Mouse (Mus musculus) limb, embryonic 15.5 days (tissue): ENCODE measurements at regions not wholly inside any gene's neighbourhood (a gene's known extent, or its start where the extent isn't known, plus 50 kb on each side); places are given as distances from the start of the nearest gene placed in this dataset.

Source experiments
- ATAC-seq: fragments of 200-750 bp; cut with Nextera tagmentation; 2 replicates; pipeline ENCODE4 v1.8.0; 2017; ENCODE audit warnings: low read depth, moderate TSS enrichment; ENCODE audit not compliant: insufficient number of reproducible peaks, low FRiP score, low TSS enrichment
- H3K27ac ChIP-seq: fragments of 300-500 bp; sonication (generic); 2 replicates; pipeline ENCODE4 v1.5.1; 2015; ENCODE audit warnings: moderate library complexity, mild to moderate bottlenecking, inconsistent platforms
- H3K27me3 ChIP-seq: fragments of 300-500 bp; sonication (generic); 2 replicates; pipeline ENCODE4 v1.6.1; 2015; ENCODE audit warnings: inconsistent platforms
- H3K36me3 ChIP-seq: fragments of 300-500 bp; sonication (generic); 2 replicates; pipeline ENCODE4 v1.6.1; 2015; ENCODE audit warnings: inconsistent platforms
- H3K4me1 ChIP-seq: fragments of 300-500 bp; sonication (generic); 2 replicates; pipeline ENCODE4 v1.6.1; 2015; ENCODE audit warnings: inconsistent platforms
- H3K4me2 ChIP-seq: fragments of 300-500 bp; sonication (generic); 2 replicates; pipeline ENCODE4 v1.6.1; 2015; ENCODE audit warnings: mild to moderate bottlenecking, inconsistent platforms
- H3K4me3 ChIP-seq: fragments of 300-500 bp; sonication (generic); 2 replicates; pipeline ENCODE4 v1.5.1; 2015; ENCODE audit warnings: mild to moderate bottlenecking, inconsistent platforms
- H3K9ac ChIP-seq: fragments of 300-500 bp; sonication (generic); 2 replicates; pipeline ENCODE4 v1.6.1; 2015; ENCODE audit warnings: inconsistent platforms
- H3K9me3 ChIP-seq: fragments of 300-500 bp; sonication (generic); 2 replicates; pipeline ENCODE4 v1.6.1; 2016; ENCODE audit warnings: inconsistent platforms
- WGBS: fragments of 180-500 bp; shearing (Covaris S2); methylation state at CpG from one replicate; pipeline ENCODE4 v1.1.7; 2015; 5-methylcytosine and 5-hydroxymethylcytosine counted together

- Histone ChIP-seq H3K9ac (no peak overlapping the region), H3K4me2 (no peak overlapping the region), H3K4me3 (no peak overlapping the region), H3K36me3 (no peaks in the 10 kb centered on the region), H3K4me1 (peaks cover 9% of the 10 kb centered on the region; the same call in 1 of the 2 replicates), H3K27me3 (no peaks in the 10 kb centered on the region), H3K9me3 (no peaks in the 10 kb centered on the region), H3K27ac (peak overlapping the region; percentile 24)
- WGBS: 54% methylated on average over 13 of the region's 13 CpGs
- no peak for ATAC-seq
Measured at GRCm38 (mm10) chr5:64566451-64567390, 236.5 kb upstream of the Klf3 start.

DNA sequence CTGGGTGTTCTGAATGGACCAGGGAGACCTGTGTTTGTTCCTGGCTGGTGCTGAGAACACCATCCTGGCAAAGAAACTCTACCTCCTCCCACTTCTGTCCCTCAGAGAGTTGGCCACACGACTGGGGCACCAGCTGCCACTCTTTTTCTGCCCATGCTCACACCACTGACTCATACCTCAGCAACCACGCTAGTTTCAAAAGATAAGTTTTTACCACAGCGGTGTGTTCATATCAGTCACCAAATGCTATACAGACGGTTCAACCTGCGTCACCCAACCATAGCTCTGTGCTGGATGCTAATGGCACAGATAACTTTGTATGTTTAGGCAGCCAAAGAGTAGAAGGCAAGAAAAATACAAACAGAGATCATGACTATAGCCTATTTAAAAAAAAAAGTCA is 235.4 kb upstream of the Klf3 start:
- no peak for ATAC-seq
- no peak overlapping the region for H3K9ac ChIP-seq
- H3K27me3 ChIP-seq: no peaks in the 10 kb centered on the region
- no peak overlapping the region for H3K27ac ChIP-seq
- H3K4me1 ChIP-seq: peaks cover 9% of the 10 kb centered on the region; the same call in 1 of the 2 replicates
- WGBS: 87% methylated on average over 5 of the region's 5 CpGs
- H3K4me3 ChIP-seq: no peak overlapping the region
- no peaks in the 10 kb centered on the region for H3K36me3 ChIP-seq
- H3K9me3 ChIP-seq: no peaks in the 10 kb centered on the region
- H3K4me2 ChIP-seq: no peak overlapping the region

DNA sequence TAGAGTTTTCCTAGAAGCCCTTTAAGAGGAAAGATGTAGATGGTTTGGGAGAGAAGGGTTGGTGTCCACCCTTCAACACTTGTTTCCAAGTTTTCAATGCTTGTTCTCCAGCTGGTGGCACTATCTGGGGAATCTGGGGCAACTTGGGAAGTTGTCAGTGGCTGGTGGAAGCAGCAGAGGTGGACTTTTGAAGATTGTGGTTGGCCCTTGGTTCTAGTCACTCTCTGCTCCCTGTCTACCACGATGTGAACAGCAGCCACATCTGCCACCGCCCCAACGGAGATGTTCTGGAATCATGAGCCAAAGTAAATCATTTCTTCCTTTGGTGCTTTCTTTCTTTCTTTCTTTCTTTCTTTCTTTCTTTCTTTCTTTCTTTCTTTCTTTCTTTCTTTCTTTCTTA is 234.9 kb upstream of the Klf3 start:
- Histone ChIP-seq H3K4me2 (no peak overlapping the region), H3K36me3 (no peaks in the 10 kb centered on the region), H3K9me3 (no peaks in the 10 kb centered on the region), H3K4me3 (no peak overlapping the region), H3K9ac (no peak overlapping the region), H3K27me3 (no peaks in the 10 kb centered on the region), H3K4me1 (peaks cover 9% of the 10 kb centered on the region; the same call in 1 of the 2 replicates), H3K27ac (no peak overlapping the region)
- WGBS: 91% methylated on average over 3 of the region's 3 CpGs
- ATAC-seq: no peak

DNA sequence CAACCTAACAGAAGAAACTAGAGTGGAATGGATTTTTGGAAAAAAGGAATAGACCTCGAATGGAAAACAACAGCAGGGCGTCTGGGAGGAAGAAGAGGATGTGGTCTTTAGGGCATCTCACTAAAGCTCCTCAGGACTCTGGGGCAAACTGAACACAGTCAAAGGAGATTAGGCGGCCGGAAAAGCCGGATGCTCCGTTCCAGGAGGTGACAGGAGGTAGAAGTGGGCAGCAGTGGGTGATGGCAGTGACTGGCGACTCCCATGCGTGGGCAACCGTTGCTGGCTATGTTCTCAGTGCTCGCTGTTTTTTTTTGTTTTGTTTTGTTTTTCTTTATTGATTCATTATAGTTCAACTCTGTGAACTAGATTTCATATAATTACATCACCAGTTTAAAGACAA is 228.8 kb upstream of the Klf3 start:
- WGBS: 87% methylated on average over 10 of the region's 10 CpGs
- no peaks in the 10 kb centered on the region for H3K36me3 ChIP-seq

DNA sequence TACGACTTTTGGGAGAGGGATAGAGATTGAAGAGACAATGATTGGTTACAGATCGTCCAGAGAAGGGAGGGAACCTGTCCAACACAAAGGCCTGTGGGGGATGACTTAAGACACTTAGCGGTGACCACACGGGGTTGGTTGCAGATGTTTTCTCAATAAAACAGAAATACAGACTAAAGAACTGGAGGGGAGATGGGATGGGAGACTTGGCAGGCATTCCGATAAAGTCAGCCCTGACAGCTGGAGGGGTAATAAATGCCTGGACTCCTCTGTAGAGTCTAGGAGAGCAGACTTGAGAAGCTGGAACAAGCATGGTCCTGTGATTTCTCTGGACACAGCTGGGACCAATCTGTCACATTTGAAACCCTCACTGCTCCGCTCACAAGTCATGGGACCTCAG is 227.3 kb upstream of the Klf3 start:
- H3K9me3 ChIP-seq: no peaks in the 10 kb centered on the region
- no peaks in the 10 kb centered on the region for H3K27me3 ChIP-seq
- peak overlapping the region; percentile 62 for H3K27ac ChIP-seq
- 21% methylated on average over 6 of the region's 6 CpGs for WGBS
- H3K4me1 ChIP-seq: peaks cover 28% of the 10 kb centered on the region
- H3K4me3 ChIP-seq: no peak overlapping the region
- ATAC-seq: peak; percentile 74
- H3K9ac ChIP-seq: no peak overlapping the region
- H3K4me2 ChIP-seq: no peak overlapping the region
- H3K36me3 ChIP-seq: no peaks in the 10 kb centered on the region

More for the DNA sequence above, 228.8 kb upstream of the Klf3 start:
- H3K9ac ChIP-seq: no peak overlapping the region
- ATAC-seq: no peak
- H3K4me3 ChIP-seq: no peak overlapping the region
- peaks cover 14% of the 10 kb centered on the region for H3K4me1 ChIP-seq
- no peak overlapping the region for H3K4me2 ChIP-seq
- H3K27me3 ChIP-seq: no peaks in the 10 kb centered on the region
- no peaks in the 10 kb centered on the region for H3K9me3 ChIP-seq
- no peak overlapping the region for H3K27ac ChIP-seq

GRCm38 (mm10) chr5:64576426-64577262 is 226.5 kb upstream of the Klf3 start:
- 72% methylated on average over 19 of the region's 19 CpGs for WGBS
- H3K4me1 ChIP-seq: peaks cover 36% of the 10 kb centered on the region
- ATAC-seq: no peak
- H3K9ac ChIP-seq: no peak overlapping the region
- no peaks in the 10 kb centered on the region for H3K36me3 ChIP-seq
- H3K27ac ChIP-seq: peak overlapping the region; percentile 62
- no peak overlapping the region for H3K4me2 ChIP-seq
- no peaks in the 10 kb centered on the region for H3K27me3 ChIP-seq
- no peaks in the 10 kb centered on the region for H3K9me3 ChIP-seq
- H3K4me3 ChIP-seq: no peak overlapping the region

GRCm38 (mm10) chr5:64577424-64577823 is 225.8 kb upstream of the Klf3 start:
- Histone ChIP-seq H3K27ac (no peak overlapping the region), H3K4me2 (no peak overlapping the region), H3K4me1 (peaks cover 38% of the 10 kb centered on the region), H3K9me3 (no peaks in the 10 kb centered on the region), H3K9ac (no peak overlapping the region), H3K36me3 (no peaks in the 10 kb centered on the region), H3K4me3 (no peak overlapping the region), H3K27me3 (no peaks in the 10 kb centered on the region)
- 69% methylated on average over 7 of the region's 7 CpGs for WGBS
- ATAC-seq: no peak

DNA sequence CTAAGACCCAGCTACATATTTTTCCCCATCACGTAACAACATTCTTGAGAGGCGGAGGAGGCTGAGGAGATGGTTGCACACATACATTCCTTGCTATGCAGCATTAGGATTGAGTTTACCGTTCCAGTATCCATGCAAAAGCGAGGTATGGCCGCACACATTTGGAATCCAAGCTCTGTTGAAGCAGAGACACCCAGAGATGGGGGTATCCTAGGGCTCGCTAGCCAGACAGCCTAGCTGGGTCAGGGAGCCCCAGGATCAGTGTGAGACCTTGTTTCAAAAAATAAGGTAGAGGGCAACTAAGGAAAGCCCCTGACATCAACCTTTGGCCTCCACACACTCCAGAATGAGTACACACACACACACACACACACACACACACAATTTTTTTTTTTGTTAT is 224.7 kb upstream of the Klf3 start:
- Histone ChIP-seq H3K9me3 (no peaks in the 10 kb centered on the region), H3K27ac (no peak overlapping the region), H3K9ac (no peak overlapping the region), H3K27me3 (0 out of 2 replicates have a peak, but pooled peaks cover 2% of the 10 kb centered on the region), H3K4me3 (no peak overlapping the region), H3K36me3 (no peaks in the 10 kb centered on the region), H3K4me1 (peaks cover 38% of the 10 kb centered on the region), H3K4me2 (no peak overlapping the region)
- ATAC-seq: no peak
- 91% methylated on average over 6 of the region's 6 CpGs for WGBS

GRCm38 (mm10) chr5:64579086-64579485 is 224.1 kb upstream of the Klf3 start:
- no peaks in the 10 kb centered on the region for H3K9me3 ChIP-seq
- WGBS: 36% methylated on average over 5 of the region's 5 CpGs
- H3K4me2 ChIP-seq: 0 out of 2 replicates have a peak overlapping the region, but pooled peaks have one; percentile 27
- ATAC-seq: no peak
- no peak overlapping the region for H3K4me3 ChIP-seq
- H3K27ac ChIP-seq: no peak overlapping the region
- peaks cover 38% of the 10 kb centered on the region for H3K4me1 ChIP-seq
- H3K9ac ChIP-seq: no peak overlapping the region
- no peaks in the 10 kb centered on the region for H3K36me3 ChIP-seq
- 0 out of 2 replicates have a peak, but pooled peaks cover 4% of the 10 kb centered on the region for H3K27me3 ChIP-seq

- no peak overlapping the region for H3K4me3 ChIP-seq
- H3K27ac ChIP-seq: peak overlapping the region; percentile 66
- H3K27me3 ChIP-seq: 0 out of 2 replicates have a peak, but pooled peaks cover 4% of the 10 kb centered on the region
- H3K4me2 ChIP-seq: peak overlapping the region; percentile 27; the same call in 1 of the 2 replicates
- WGBS: 5% methylated on average over 14 of the region's 14 CpGs
- ATAC-seq: peak; percentile 54; the same call in 1 of the 2 replicates
- H3K9ac ChIP-seq: no peak overlapping the region
- no peaks in the 10 kb centered on the region for H3K9me3 ChIP-seq
- peaks cover 38% of the 10 kb centered on the region for H3K4me1 ChIP-seq
- H3K36me3 ChIP-seq: no peaks in the 10 kb centered on the region
Measured at GRCm38 (mm10) chr5:64579494-64580339, 223.5 kb upstream of the Klf3 start.

- ATAC-seq: no peak
- Histone ChIP-seq H3K9me3 (no peaks in the 10 kb centered on the region), H3K4me3 (no peak overlapping the region), H3K27me3 (0 out of 2 replicates have a peak, but pooled peaks cover 4% of the 10 kb centered on the region), H3K36me3 (no peaks in the 10 kb centered on the region), H3K27ac (peak overlapping the region; percentile 66; the same call in 1 of the 2 replicates), H3K4me2 (no peak overlapping the region), H3K4me1 (peaks cover 38% of the 10 kb centered on the region), H3K9ac (no peak overlapping the region)
- WGBS: 68% methylated on average over 3 of the region's 3 CpGs
Measured at GRCm38 (mm10) chr5:64580340-64580723, 222.9 kb upstream of the Klf3 start.
